Mouse (Mus musculus) lung, adult 2 months (tissue): ENCODE measurements around the gene Slc37a2. TPM values are rescaled to one million over a fixed set of nuclear protein-coding genes. Genes with fewer than 3 reads are reported as not detected.

ENCODE experiments used
- DNase-seq: peaks from one replicate; pipeline ENCODE4 v3.0.0; 2022
- H3K4me1 ChIP-seq: fragments of 200-500 bp; 2 replicates; pipeline ENCODE4 v1.6.1; 2011; ENCODE audit warnings: low read length; ENCODE audit not compliant: control insufficient read depth, insufficient read depth
- H3K4me3 ChIP-seq: fragments of 200-500 bp; replicated peaks from 2 replicates; pipeline ENCODE3; 2011; ENCODE audit warnings: low read depth, mild to moderate bottlenecking, control low read depth, low read length; ENCODE audit errors: extremely low read depth
- CTCF ChIP-seq: fragments of 200-500 bp; IDR thresholded peaks from 2 replicates; pipeline ENCODE4 v1.5.1; 2011; ENCODE audit warnings: mild to moderate bottlenecking, low read length, control low read depth; ENCODE audit not compliant: insufficient read depth
- POLR2A ChIP-seq: fragments of 200-500 bp; IDR thresholded peaks from 2 replicates; pipeline ENCODE4 v1.6.1; 2011; ENCODE audit warnings: low read depth, mild to moderate bottlenecking, control low read depth, low read length, borderline replicate concordance; ENCODE audit errors: extremely low read depth
- WGBS: fragments of 180-500 bp; shearing (Covaris S2); methylation state at CpG from one replicate; pipeline ENCODE4 v1.1.7; 2018; 5-methylcytosine and 5-hydroxymethylcytosine counted together
- polyA plus RNA-seq: library from polyadenylated mRNA; depleted of rRNA; stranded (reverse); fragments of >200 nt; gene quantifications from 2 replicates; pipeline ENCODE4 v1.2.3, GENCODE M21; 2012

Gene Slc37a2
- polyA plus RNA-seq, 1 experiment: 6.5 TPM

GRCm38 (mm10) chr9:37225581-37225980 is 30.0 kb downstream of the Slc37a2 start:
- 77% methylated on average over 1 of the region's 1 CpGs for WGBS
- no peak for TF ChIP-seq POLR2A
- TF ChIP-seq CTCF: no peak

GRCm38 (mm10) chr9:37220755-37221154 is 34.8 kb downstream of the Slc37a2 start:
- Histone ChIP-seq H3K4me3 (no peak overlapping the region), H3K4me1 (no peaks in the 10 kb centered on the region)
- whole genome bisulfite sequencing: 93% methylated on average over 8 of the region's 8 CpGs
- TF ChIP-seq CTCF (no peak), POLR2A (no peak)
- DNase-seq: no peak

More at GRCm38 (mm10) chr9:37225581-37225980, 30.0 kb downstream of the Slc37a2 start:
- DNase-seq: no peak
- Histone ChIP-seq H3K4me3 (no peak overlapping the region), H3K4me1 (no peaks in the 10 kb centered on the region)

- DNase-seq: no peak
- H3K4me1 ChIP-seq: no peaks in the 10 kb centered on the region
- H3K4me3 ChIP-seq: no peak overlapping the region
- WGBS: 73% methylated on average over 9 of the region's 9 CpGs
- TF ChIP-seq CTCF (no peak), POLR2A (no peak)
Measured at GRCm38 (mm10) chr9:37214327-37215060, 41.0 kb downstream of the Slc37a2 start.

- TF ChIP-seq POLR2A: no peak
- TF ChIP-seq CTCF: no peak
- Histone ChIP-seq H3K4me3 (no peak overlapping the region), H3K4me1 (no peaks in the 10 kb centered on the region)
- DNase-seq: no peak
- WGBS: 80% methylated on average over 13 of the region's 13 CpGs
Measured at GRCm38 (mm10) chr9:37213060-37213738, 42.3 kb downstream of the Slc37a2 start.

- peak; percentile 85 for DNase-seq
- TF ChIP-seq CTCF (no peak), POLR2A (peak; percentile 58; the same call in 1 of the 2 replicates)
- under 1% methylated on average over 21 of the region's 21 CpGs for WGBS
- Histone ChIP-seq H3K4me1 (no peaks in the 10 kb centered on the region; the same call in 1 of the 2 replicates), H3K4me3 (peak within 1 kb of the TSS; percentile 73)
Measured at GRCm38 (mm10) chr9:37207929-37208411, 47.6 kb downstream of the Slc37a2 start, which contains the start of gene Tmem218. Gene Tmem218 (plus strand): TSS chr9:37208223.

GRCm38 (mm10) chr9:37203884-37204283 is 51.7 kb downstream of the Slc37a2 start:
- DNase-seq: no peak
- Histone ChIP-seq H3K4me1 (no peaks in the 10 kb centered on the region; the same call in 1 of the 2 replicates), H3K4me3 (no peak overlapping the region)
- 38% methylated on average over 5 of the region's 5 CpGs for WGBS
- TF ChIP-seq CTCF (no peak), POLR2A (no peak)

- WGBS: 70% methylated on average over 5 of the region's 5 CpGs
- TF ChIP-seq POLR2A (no peak), CTCF (no peak)
- no peak for DNase-seq
- Histone ChIP-seq H3K4me3 (no peak overlapping the region), H3K4me1 (no peaks in the 10 kb centered on the region)
Measured at GRCm38 (mm10) chr9:37200414-37200813, 55.1 kb downstream of the Slc37a2 start.

GRCm38 (mm10) chr9:37197067-37197466 is 58.5 kb downstream of the Slc37a2 start:
- WGBS: 88% methylated on average over 4 of the region's 4 CpGs
- no peak for DNase-seq
- TF ChIP-seq CTCF (no peak), POLR2A (no peak)
- no peaks in the 10 kb centered on the region for H3K4me1 ChIP-seq
- no peak overlapping the region for H3K4me3 ChIP-seq

- Histone ChIP-seq H3K4me3 (no peak overlapping the region), H3K4me1 (no peaks in the 10 kb centered on the region)
- WGBS: 78% methylated on average over 3 of the region's 3 CpGs
- no peak for DNase-seq
- TF ChIP-seq POLR2A (no peak), CTCF (no peak)
Measured at GRCm38 (mm10) chr9:37188024-37188423, 67.5 kb downstream of the Slc37a2 start.

GRCm38 (mm10) chr9:37187407-37187806 is 68.1 kb downstream of the Slc37a2 start:
- TF ChIP-seq CTCF (no peak), POLR2A (no peak)
- WGBS: 69% methylated on average over 5 of the region's 5 CpGs
- DNase-seq: no peak
- Histone ChIP-seq H3K4me3 (no peak overlapping the region), H3K4me1 (no peaks in the 10 kb centered on the region)

GRCm38 (mm10) chr9:37183176-37183575 is 72.4 kb downstream of the Slc37a2 start:
- WGBS: 56% methylated on average over 2 of the region's 2 CpGs
- TF ChIP-seq CTCF (no peak), POLR2A (no peak)
- DNase-seq: no peak
- no peaks in the 10 kb centered on the region for H3K4me1 ChIP-seq
- no peak overlapping the region for H3K4me3 ChIP-seq
